Mouse (Mus musculus) forebrain, embryonic 10.5 days (tissue): Measurements from ENCODE around the gene Olfr896-ps1. TPM values are rescaled to one million over a fixed set of nuclear protein-coding genes. Genes with fewer than 3 reads are reported as not detected.

ENCODE experiments used
- DNase-seq: peaks from one replicate; pipeline ENCODE4 v3.0.0-alpha.2; 2017; ENCODE audit warnings: low spot score; ENCODE audit errors: extremely low spot score
- H3K27ac ChIP-seq: fragments of 300-500 bp; sonication (generic); 2 replicates; pipeline ENCODE4 v1.5.1; 2016; ENCODE audit warnings: mild to moderate bottlenecking
- H3K27me3 ChIP-seq: fragments of 300-500 bp; sonication (generic); 2 replicates; pipeline ENCODE4 v1.6.1; 2016; ENCODE audit warnings: mild to moderate bottlenecking; ENCODE audit not compliant: poor library complexity, severe bottlenecking
- H3K36me3 ChIP-seq: fragments of 300-500 bp; sonication (generic); replicated peaks from 2 replicates; pipeline ENCODE4 v1.6.1; 2016; ENCODE audit warnings: mild to moderate bottlenecking, moderate library complexity
- H3K4me1 ChIP-seq: fragments of 300-500 bp; sonication (generic); 2 replicates; pipeline ENCODE4 v1.6.1; 2016
- H3K4me3 ChIP-seq: fragments of 300-500 bp; sonication (generic); 2 replicates; pipeline ENCODE4 v1.5.1; 2016; ENCODE audit warnings: mild to moderate bottlenecking, moderate library complexity
- H3K9me3 ChIP-seq: fragments of 300-500 bp; sonication (generic); 2 replicates; pipeline ENCODE4 v1.6.1; 2016; ENCODE audit warnings: mild to moderate bottlenecking, moderate library complexity
- WGBS: fragments of 180-500 bp; shearing (Covaris S2); methylation state at CpG from one replicate; pipeline ENCODE4 v1.1.7; 2016; 5-methylcytosine and 5-hydroxymethylcytosine counted together
- polyA plus RNA-seq: library from polyadenylated mRNA; unstranded; fragments of >200 nt; fragmentation: Nextera tagmentation; extraction: Ambion mirVana; gene quantifications from 2 replicates; pipeline ENCODE4 v1.2.1, GENCODE M21; 2016

Olfr896-ps1 gene
- not detected in 2 replicates for polyA plus RNA-seq

- H3K4me1 ChIP-seq, result no peaks in the 10 kb centered on the region
- no peaks in the 10 kb centered on the region for H3K36me3 ChIP-seq
- no peaks in the 10 kb centered on the region for H3K9me3 ChIP-seq
- no peak within 1 kb of the TSS for H3K27ac ChIP-seq
- 85% methylated on average over 1 of the region's 1 CpGs for WGBS
- no peak for DNase-seq
- H3K4me3 ChIP-seq, result no peak within 1 kb of the TSS
- H3K27me3 ChIP-seq, result no peaks in the 10 kb centered on the region
These were observed at the start of gene Olfr896-ps1 for GRCm38 (mm10) chr9:38290807-38291206. Olfr896-ps1 (plus strand) TSS chr9:38291107.

DNA sequence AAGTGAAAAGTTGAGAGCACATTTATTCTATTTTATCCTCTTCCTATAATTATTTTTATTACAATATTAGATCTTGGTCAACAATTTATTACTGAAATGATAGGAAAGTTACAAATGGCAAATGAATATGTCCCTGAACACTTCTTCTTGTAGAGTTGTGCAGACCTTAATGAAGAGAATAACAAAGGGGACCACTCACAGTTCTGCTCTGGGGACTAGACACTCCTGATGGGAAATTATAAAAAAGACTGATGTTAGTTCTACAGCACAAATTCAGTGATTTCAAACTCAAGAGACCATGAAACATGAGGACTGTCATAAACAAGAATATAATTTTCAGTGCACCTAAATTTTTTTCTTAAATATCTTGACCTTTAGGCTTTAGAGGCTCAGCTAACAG lies 38.4 kb upstream of the Olfr896-ps1 start, which contains the start of gene Olfr143:
Gene Olfr143, plus strand, starts transcription at position 301 of the 400 bp plus-strand sequence.
- Histone ChIP-seq H3K9me3 (no peaks in the 10 kb centered on the region), H3K4me1 (no peaks in the 10 kb centered on the region), H3K27me3 (no peaks in the 10 kb centered on the region), H3K36me3 (no peaks in the 10 kb centered on the region), H3K27ac (no peak within 1 kb of the TSS), H3K4me3 (no peak within 1 kb of the TSS)
- no peak for DNase-seq

GRCm38 (mm10) chr9:38267551-38267950 lies 23.4 kb upstream of the Olfr896-ps1 start, which contains the start of gene Olfr895:
Olfr895 (plus strand) TSS chr9:38267851.
- H3K27me3 ChIP-seq, result no peaks in the 10 kb centered on the region
- no peak within 1 kb of the TSS for H3K27ac ChIP-seq
- no peak within 1 kb of the TSS for H3K4me3 ChIP-seq
- no peaks in the 10 kb centered on the region for H3K36me3 ChIP-seq
- H3K4me1 ChIP-seq, result no peaks in the 10 kb centered on the region
- DNase-seq, result no peak
- no peaks in the 10 kb centered on the region for H3K9me3 ChIP-seq

- Histone ChIP-seq H3K27me3 (no peaks in the 10 kb centered on the region), H3K4me1 (no peaks in the 10 kb centered on the region), H3K9me3 (no peaks in the 10 kb centered on the region), H3K27ac (no peak within 1 kb of the TSS), H3K36me3 (no peaks in the 10 kb centered on the region), H3K4me3 (no peak within 1 kb of the TSS)
- DNase-seq, result no peak
- WGBS, result 87% methylated on average over 3 of the region's 3 CpGs
These were observed 37.9 kb downstream of the Olfr896-ps1 start, which contains the start of gene Olfr25 for GRCm38 (mm10) chr9:38328760-38329159. Olfr25 (plus strand) TSS chr9:38329060.

Other genes starting within 250 kb of the Olfr896-ps1 start
- gene Olfr884, start 244.6 kb upstream of the Olfr896-ps1 start, polyA plus RNA-seq, result not detected in 2 replicates
- gene Olfr885, start 229.8 kb upstream of the Olfr896-ps1 start, polyA plus RNA-seq, result not detected in 2 replicates
- gene Olfr887, start 207.0 kb upstream of the Olfr896-ps1 start, polyA plus RNA-seq, result not detected in 2 replicates
- gene Olfr888, start 183.0 kb upstream of the Olfr896-ps1 start, polyA plus RNA-seq, result not detected in 2 replicates
- gene Olfr889, start 175.9 kb upstream of the Olfr896-ps1 start, polyA plus RNA-seq, result 0.16 and 0.19 TPM in 2 replicates
- gene Olfr890, start 148.6 kb upstream of the Olfr896-ps1 start, polyA plus RNA-seq, result not detected in 2 replicates
- not detected in 2 replicates for gene Olfr891, start 110.3 kb upstream of the Olfr896-ps1 start, polyA plus RNA-seq
- gene Olfr893, start 82.7 kb upstream of the Olfr896-ps1 start, polyA plus RNA-seq, result not detected in 2 replicates
- gene Olfr894, start 73.1 kb upstream of the Olfr896-ps1 start, polyA plus RNA-seq, result not detected in 2 replicates
- not detected in 2 replicates for gene Olfr143, start 38.3 kb upstream of the Olfr896-ps1 start, polyA plus RNA-seq
- gene Olfr895, start 23.3 kb upstream of the Olfr896-ps1 start, polyA plus RNA-seq, result not detected in 2 replicates
- gene Olfr25, start 38.0 kb downstream of the Olfr896-ps1 start, polyA plus RNA-seq, result not detected in 2 replicates
- not detected in 2 replicates for gene Olfr898, start 57.3 kb downstream of the Olfr896-ps1 start, polyA plus RNA-seq
- gene Olfr250, start 75.8 kb downstream of the Olfr896-ps1 start, polyA plus RNA-seq, result not detected in 2 replicates
- gene Olfr251, start 86.0 kb downstream of the Olfr896-ps1 start, polyA plus RNA-seq, result not detected in 2 replicates
- gene Olfr147, start 110.6 kb downstream of the Olfr896-ps1 start, polyA plus RNA-seq, result not detected in 2 replicates
- gene Olfr901, start 138.3 kb downstream of the Olfr896-ps1 start, polyA plus RNA-seq, result not detected in 2 replicates
- gene Olfr902, start 156.5 kb downstream of the Olfr896-ps1 start, polyA plus RNA-seq, result not detected in 2 replicates
- not detected in 2 replicates for gene Olfr904, start 172.0 kb downstream of the Olfr896-ps1 start, polyA plus RNA-seq
- gene Olfr905, start 180.0 kb downstream of the Olfr896-ps1 start, polyA plus RNA-seq, result not detected in 2 replicates
- not detected in 2 replicates for gene Olfr906, start 196.0 kb downstream of the Olfr896-ps1 start, polyA plus RNA-seq
- not detected in 2 replicates for gene Olfr907, start 204.7 kb downstream of the Olfr896-ps1 start, polyA plus RNA-seq
- not detected in 2 replicates for gene Olfr911-ps1, start 230.5 kb downstream of the Olfr896-ps1 start, polyA plus RNA-seq
- gene Olfr910, start 246.7 kb downstream of the Olfr896-ps1 start, polyA plus RNA-seq, result not detected in 2 replicates